Mouse (Mus musculus) heart, embryonic 15.5 days (tissue): Measurements from ENCODE around the gene Cnot10. TPM values are rescaled to one million over a fixed set of nuclear protein-coding genes. Genes with fewer than 3 reads are reported as not detected.
A peak's percentile ranks its signal among the peaks of the same experiment; 100 is the strongest.
"Not testable (repeated sequence)": the region's sequence is repeated elsewhere in the genome, so short reads cannot be mapped to it uniquely, and the experiment has no call there.

Source experiments
- ATAC-seq: fragments of 200-750 bp; cut with Nextera tagmentation; replicated peaks from 2 replicates; pipeline ENCODE4 v1.8.0; 2017; ENCODE audit warnings: low read depth, moderate TSS enrichment; ENCODE audit not compliant: insufficient number of reproducible peaks, insufficient read depth, low FRiP score
- H3K27ac ChIP-seq: fragments of 300-500 bp; sonication (generic); 2 replicates; pipeline ENCODE4 v1.5.1; 2015; ENCODE audit warnings: mild to moderate bottlenecking, inconsistent platforms
- H3K27me3 ChIP-seq: fragments of 300-500 bp; sonication (generic); 2 replicates; pipeline ENCODE4 v1.6.1; 2015; ENCODE audit warnings: inconsistent platforms
- H3K36me3 ChIP-seq: fragments of 300-500 bp; sonication (generic); 2 replicates; pipeline ENCODE4 v1.6.1; 2015; ENCODE audit warnings: mild to moderate bottlenecking, inconsistent platforms
- H3K4me1 ChIP-seq: fragments of 300-500 bp; sonication (generic); replicated peaks from 2 replicates; pipeline ENCODE4 v1.6.1; 2015; ENCODE audit warnings: inconsistent platforms
- H3K4me2 ChIP-seq: fragments of 300-500 bp; sonication (generic); 2 replicates; pipeline ENCODE4 v1.6.1; 2015; ENCODE audit warnings: inconsistent platforms, mild to moderate bottlenecking, moderate library complexity
- H3K4me3 ChIP-seq: fragments of 300-500 bp; sonication (generic); 2 replicates; pipeline ENCODE4 v1.5.1; 2015; ENCODE audit warnings: mild to moderate bottlenecking, inconsistent platforms
- H3K9ac ChIP-seq: fragments of 300-500 bp; sonication (generic); 2 replicates; pipeline ENCODE4 v1.6.1; 2015; ENCODE audit warnings: mild to moderate bottlenecking, inconsistent platforms
- H3K9me3 ChIP-seq: fragments of 300-500 bp; sonication (generic); replicated peaks from 2 replicates; pipeline ENCODE4 v1.6.1; 2016; ENCODE audit warnings: inconsistent platforms
- WGBS: fragments of 180-500 bp; shearing (Covaris S2); methylation state at CpG from one replicate; pipeline ENCODE4 v1.1.7; 2015; ENCODE audit warnings: mixed read lengths; 5-methylcytosine and 5-hydroxymethylcytosine counted together
- polyA plus RNA-seq: library from polyadenylated mRNA; unstranded; fragments of >200 nt; fragmentation: Nextera tagmentation; extraction: Ambion mirVana; gene quantifications from 2 replicates; pipeline ENCODE4 v1.2.1, GENCODE M21; 2015

Gene Cnot10
- polyA plus RNA-seq, 1 experiment from 2014 or later, result 31.0 TPM

- no peak overlapping the region for H3K27ac ChIP-seq
- 0 out of 2 replicates have a peak overlapping the region, but pooled peaks have one; percentile 32 for H3K4me2 ChIP-seq
- no peaks in the 10 kb centered on the region; the same call in 1 of the 2 replicates for H3K27me3 ChIP-seq
- no peak overlapping the region for H3K4me3 ChIP-seq
- no peak overlapping the region for H3K9ac ChIP-seq
- no peak for ATAC-seq
- whole genome bisulfite sequencing, result 51% methylated on average over 21 of the region's 21 CpGs
- H3K36me3 ChIP-seq, result no peaks in the 10 kb centered on the region
- H3K9me3 ChIP-seq, result no peaks in the 10 kb centered on the region
- no peaks in the 10 kb centered on the region for H3K4me1 ChIP-seq
Measured at GRCm38 (mm10) chr9:114650938-114651634, 11.1 kb upstream of the Cnot10 start.

GRCm38 (mm10) chr9:114649371-114649770 is 9.4 kb upstream of the Cnot10 start:
- 65% methylated on average over 5 of the region's 5 CpGs for WGBS
- Histone ChIP-seq H3K27ac (no peak overlapping the region), H3K9me3 (no peaks in the 10 kb centered on the region), H3K4me3 (no peak overlapping the region), H3K9ac (no peak overlapping the region), H3K4me2 (no peak overlapping the region), H3K36me3 (no peaks in the 10 kb centered on the region), H3K4me1 (no peaks in the 10 kb centered on the region), H3K27me3 (peaks cover 1% of the 10 kb centered on the region; the same call in 1 of the 2 replicates)
- ATAC-seq, result no peak

- H3K4me3 ChIP-seq, H3K4me1 ChIP-seq, H3K36me3 ChIP-seq, ATAC-seq, H3K4me2 ChIP-seq, H3K27ac ChIP-seq, H3K9ac ChIP-seq, H3K9me3 ChIP-seq: not testable (repeated sequence)
- peaks cover 10% of the 10 kb centered on the region; the same call in 1 of the 2 replicates for H3K27me3 ChIP-seq
- 44% methylated on average over 9 of the region's 9 CpGs for WGBS
Measured at GRCm38 (mm10) chr9:114648472-114648871, 8.5 kb upstream of the Cnot10 start.

GRCm38 (mm10) chr9:114647506-114648432 is 7.8 kb upstream of the Cnot10 start:
- no peaks in the 10 kb centered on the region for H3K4me1 ChIP-seq
- H3K27me3 ChIP-seq, result peaks cover 17% of the 10 kb centered on the region
- no peak overlapping the region for H3K4me2 ChIP-seq
- no peak overlapping the region for H3K9ac ChIP-seq
- H3K4me3 ChIP-seq, result no peak overlapping the region
- no peaks in the 10 kb centered on the region for H3K9me3 ChIP-seq
- 78% methylated on average over 28 of the region's 28 CpGs for WGBS
- H3K36me3 ChIP-seq, result no peaks in the 10 kb centered on the region
- no peak overlapping the region for H3K27ac ChIP-seq
- ATAC-seq, result no peak

- H3K36me3 ChIP-seq, result no peaks in the 10 kb centered on the region
- no peak overlapping the region for H3K4me2 ChIP-seq
- H3K9ac ChIP-seq, result no peak overlapping the region
- no peak overlapping the region for H3K4me3 ChIP-seq
- no peak overlapping the region for H3K27ac ChIP-seq
- H3K4me1 ChIP-seq, result no peaks in the 10 kb centered on the region
- ATAC-seq, result no peak
- WGBS, result 83% methylated on average over 12 of the region's 12 CpGs
- peaks cover 23% of the 10 kb centered on the region for H3K27me3 ChIP-seq
- no peaks in the 10 kb centered on the region for H3K9me3 ChIP-seq
Measured at GRCm38 (mm10) chr9:114646556-114647505, 6.8 kb upstream of the Cnot10 start.

- Histone ChIP-seq H3K4me1 (peaks cover 13% of the 10 kb centered on the region), H3K36me3 (no peaks in the 10 kb centered on the region), H3K4me3 (peak overlapping the region; percentile 96), H3K4me2 (peak overlapping the region; percentile 82), H3K27ac (peak overlapping the region; percentile 92), H3K27me3 (peaks cover 25% of the 10 kb centered on the region), H3K9ac (peak overlapping the region; percentile 87), H3K9me3 (no peaks in the 10 kb centered on the region)
- ATAC-seq, result no peak
- WGBS, result 11% methylated on average over 18 of the region's 18 CpGs
Measured at GRCm38 (mm10) chr9:114639186-114639748, 717 bp downstream of the Cnot10 start.

- Histone ChIP-seq H3K9me3 (no peaks in the 10 kb centered on the region), H3K4me2 (no peak overlapping the region), H3K4me3 (no peak overlapping the region), H3K9ac (no peak overlapping the region), H3K27ac (no peak overlapping the region), H3K4me1 (peaks cover 16% of the 10 kb centered on the region), H3K36me3 (no peaks in the 10 kb centered on the region; the same call in 1 of the 2 replicates), H3K27me3 (peaks cover 5% of the 10 kb centered on the region; the same call in 1 of the 2 replicates)
- WGBS, result 87% methylated on average over 3 of the region's 3 CpGs
- no peak for ATAC-seq
Measured at GRCm38 (mm10) chr9:114636751-114637150, 3.2 kb downstream of the Cnot10 start.

GRCm38 (mm10) chr9:114636150-114636549 is 3.8 kb downstream of the Cnot10 start:
- Histone ChIP-seq H3K4me2 (no peak overlapping the region), H3K27me3 (peaks cover 3% of the 10 kb centered on the region; the same call in 1 of the 2 replicates), H3K9ac (no peak overlapping the region), H3K36me3 (peaks cover 4% of the 10 kb centered on the region; the same call in 1 of the 2 replicates), H3K4me1 (peaks cover 16% of the 10 kb centered on the region), H3K27ac (no peak overlapping the region), H3K9me3 (no peaks in the 10 kb centered on the region), H3K4me3 (no peak overlapping the region)
- no peak for ATAC-seq
- 86% methylated on average over 4 of the region's 4 CpGs for WGBS

- no peaks in the 10 kb centered on the region for H3K27me3 ChIP-seq
- H3K4me2 ChIP-seq, result no peak overlapping the region
- peaks cover 4% of the 10 kb centered on the region for H3K4me1 ChIP-seq
- 0 out of 2 replicates have a peak overlapping the region, but pooled peaks have one; percentile 3 for H3K27ac ChIP-seq
- peaks cover 28% of the 10 kb centered on the region for H3K36me3 ChIP-seq
- H3K4me3 ChIP-seq, result no peak overlapping the region
- no peak overlapping the region for H3K9ac ChIP-seq
- no peak for ATAC-seq
- WGBS, result 83% methylated on average over 4 of the region's 4 CpGs
- H3K9me3 ChIP-seq, result no peaks in the 10 kb centered on the region
Measured at GRCm38 (mm10) chr9:114632331-114632730, 7.7 kb downstream of the Cnot10 start.

GRCm38 (mm10) chr9:114626726-114627125 is 13.3 kb downstream of the Cnot10 start:
- Histone ChIP-seq H3K4me3 (no peak overlapping the region), H3K27ac (no peak overlapping the region), H3K4me1 (no peaks in the 10 kb centered on the region), H3K27me3 (no peaks in the 10 kb centered on the region), H3K4me2 (no peak overlapping the region), H3K9me3 (no peaks in the 10 kb centered on the region), H3K36me3 (peaks cover 63% of the 10 kb centered on the region), H3K9ac (no peak overlapping the region)
- WGBS, result 65% methylated on average over 4 of the region's 4 CpGs
- ATAC-seq, result no peak
